19 mouse cellular contexts compared by ENCODE assay signal in the genomic region with DNA sequence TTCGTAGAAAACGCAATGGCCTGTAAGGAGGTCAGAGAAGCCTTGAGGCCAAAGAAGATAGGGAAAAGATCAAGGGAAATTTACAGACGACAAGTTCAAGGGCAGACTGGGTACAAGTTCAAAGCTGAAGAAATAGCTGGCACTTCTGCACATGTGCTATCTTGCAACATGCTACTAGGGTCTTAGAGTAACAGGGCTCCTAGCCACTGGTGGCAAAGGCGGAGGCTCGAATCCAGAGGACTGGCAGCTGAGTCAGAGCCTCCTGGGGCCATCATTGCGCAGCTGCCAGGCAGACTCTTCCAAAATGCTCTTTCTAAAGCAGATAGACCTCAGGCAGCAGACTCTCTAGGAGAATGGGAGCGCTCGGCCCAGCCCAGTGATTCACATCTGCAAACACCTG. TPM values are rescaled to one million over a fixed set of nuclear protein-coding genes. Genes with fewer than 3 reads are reported as not detected.
DNase-seq lines count a peak whose midpoint lies in the region; ATAC-seq lines count a peak whose summit lies in the region.
"Had no signal": no experiment of that assay in that cellular context is flagged by ENCODE, and none has a peak within 500 bp of the region (broad histone marks: within the 10 kb centered on the region; RNA-seq: fewer than 3 reads in every experiment).

No protein-coding gene starts in this region.

- H3K9ac ChIP-seq in liver, embryonic 13.5 days = peak overlapping the region; percentile 4; the same call in 1 of the 2 replicates
- H3K9ac ChIP-seq in hindbrain, embryonic 11.5 days (ENCODE audit: low read depth, low read length) = no peak overlapping the region
- H3K9ac ChIP-seq: forebrain, embryonic 12.5 days; heart, embryonic 13.5 days had no signal

- peak; percentile 34 to 43 for DNase-seq in lung, adult 18-20 months
- no peak for DNase-seq in lung, postnatal 14 days
- peak; percentile 72 for DNase-seq in NIH3T3 (ENCODE audit: low read depth)
- peak; percentile 81 for DNase-seq in adrenal gland, postnatal 10 days
- no peak for DNase-seq in liver, embryonic 13.5 days
- DNase-seq in hindbrain, embryonic 11.5 days (ENCODE audit: low spot score) = no peak
- no peak for DNase-seq in thymus, postnatal 14 days
- DNase-seq in embryo, embryonic 9.5 days (ENCODE audit: extremely low spot score) = no peak
- DNase-seq: cerebellum, postnatal 14 days; embryo, embryonic 11 days; gastrocnemius, postnatal 25 days; heart, postnatal 4 days; right cerebral cortex, postnatal 14 days; thymus, postnatal 25 days had no signal

- H3K27ac ChIP-seq in liver, embryonic 13.5 days = peak overlapping the region; percentile 95
- H3K27ac ChIP-seq in hindbrain, embryonic 11.5 days (ENCODE audit: low read depth, low read length) = no peak overlapping the region
- H3K27ac ChIP-seq: forebrain, embryonic 12.5 days; heart, embryonic 13.5 days; macrophage; stomach, postnatal 0 days had no signal

- H3K4me3 ChIP-seq in liver, embryonic 13.5 days (replicated peaks) = no peak overlapping the region
- no peak overlapping the region for H3K4me3 ChIP-seq in hindbrain, embryonic 11.5 days (ENCODE audit: low read depth, low read length)
- H3K4me3 ChIP-seq: forebrain, embryonic 12.5 days; heart, embryonic 13.5 days had no signal

- H3K4me1 ChIP-seq in liver, embryonic 13.5 days (replicated peaks) = peaks cover 97% of the 10 kb centered on the region
- H3K4me1 ChIP-seq in hindbrain, embryonic 11.5 days (replicated peaks; ENCODE audit: control insufficient read depth, insufficient read depth, low read length) = no peaks in the 10 kb centered on the region; the same call in 1 of the 2 replicates

- peaks cover 41% of the 10 kb centered on the region for H3K36me3 ChIP-seq in liver, embryonic 13.5 days
- H3K36me3 ChIP-seq in hindbrain, embryonic 11.5 days (ENCODE audit: control insufficient read depth, insufficient read depth, low read length) = no peaks in the 10 kb centered on the region
- H3K36me3 ChIP-seq: forebrain, embryonic 12.5 days; heart, embryonic 13.5 days had no signal

- WGBS in liver, embryonic 13.5 days (ENCODE audit: insufficient replicate concordance) = 82% methylated on average over 8 of the region's 8 CpGs
- WGBS in hindbrain, embryonic 11.5 days = 89% methylated on average over 8 of the region's 8 CpGs

- ATAC-seq in liver, embryonic 13.5 days (ENCODE audit: low read depth) = no peak
- no peak for ATAC-seq in hindbrain, embryonic 11.5 days (ENCODE audit: low FRiP score)

- H3K27me3 ChIP-seq in liver, embryonic 13.5 days = no peaks in the 10 kb centered on the region
- no peaks in the 10 kb centered on the region for H3K27me3 ChIP-seq in hindbrain, embryonic 11.5 days (ENCODE audit: control insufficient read depth, insufficient read depth, low read length)
- H3K27me3 ChIP-seq: forebrain, embryonic 12.5 days; heart, embryonic 13.5 days had no signal

- H3K9me3 ChIP-seq in liver, embryonic 13.5 days (replicated peaks) = no peaks in the 10 kb centered on the region
- H3K9me3 ChIP-seq in hindbrain, embryonic 11.5 days (ENCODE audit: control insufficient read depth, low read length) = no peaks in the 10 kb centered on the region
- H3K9me3 ChIP-seq: forebrain, embryonic 12.5 days; heart, embryonic 13.5 days had no signal

- H3K4me2 ChIP-seq in liver, embryonic 13.5 days = no peak overlapping the region
- H3K4me2 ChIP-seq in hindbrain, embryonic 11.5 days (replicated peaks; ENCODE audit: low read depth, low read length) = no peak overlapping the region
- H3K4me2 ChIP-seq: forebrain, embryonic 12.5 days; heart, embryonic 13.5 days; midbrain, embryonic 11.5 days had no signal

RNA-seq across cellular contexts. Expression of a gene that starts 48.1 kb away (rescaled TPM):
- total RNA-seq in adrenal gland, postnatal 10 days (2021) = 100 to 1,000 TPM; 574 to 579 TPM
- polyA plus RNA-seq in liver, embryonic 13.5 days (2015; fragmentation: Nextera tagmentation; extraction: Ambion mirVana) = 79.3 and 94.6 TPM in 2 replicates
- 75.5 and 80.6 TPM in 2 replicates for polyA plus RNA-seq in hindbrain, embryonic 11.5 days (2014; fragmentation: Nextera tagmentation; extraction: Ambion mirVana)

Comparison
In these comparisons a context has a peak if more than half of its experiments do, and no peak if none do; other contexts are left out.
1. DNase-seq: peak in lung, adult 18-20 months (2 of 2), NIH3T3 (single experiment) and adrenal gland, postnatal 10 days (single experiment); none in lung, postnatal 14 days (single experiment), liver, embryonic 13.5 days (single experiment), hindbrain, embryonic 11.5 days (single experiment), thymus, postnatal 14 days (single experiment) and embryo, embryonic 9.5 days (single experiment).